Mouse (Mus musculus) forebrain, embryonic 11.5 days (tissue): ENCODE results near the gene Narfl. TPM values are rescaled to one million over a fixed set of nuclear protein-coding genes. Genes with fewer than 3 reads are reported as not detected.

Source experiments
- ATAC-seq: fragments of 200-750 bp; cut with Nextera tagmentation; replicated peaks from 2 replicates; pipeline ENCODE4 v1.8.0; 2017; ENCODE audit warnings: moderate TSS enrichment; ENCODE audit not compliant: low FRiP score
- DNase-seq: peaks from one replicate; pipeline ENCODE4 v3.0.0-alpha.2; 2017; ENCODE audit warnings: low spot score
- H3K27ac ChIP-seq: fragments of 300-500 bp; sonication (generic); 2 replicates; pipeline ENCODE4 v1.5.1; 2014; ENCODE audit warnings: low read depth, low read length
- H3K27me3 ChIP-seq: fragments of 300-500 bp; sonication (generic); 2 replicates; pipeline ENCODE4 v1.6.1; 2014; ENCODE audit warnings: mild to moderate bottlenecking, low read length, mixed read lengths; ENCODE audit not compliant: control insufficient read depth, insufficient read depth
- H3K36me3 ChIP-seq: fragments of 300-500 bp; sonication (generic); 2 replicates; pipeline ENCODE4 v1.6.1; 2014; ENCODE audit warnings: mild to moderate bottlenecking, low read length, moderate library complexity, mixed read lengths; ENCODE audit not compliant: control insufficient read depth, insufficient read depth
- H3K4me1 ChIP-seq: fragments of 300-500 bp; sonication (generic); replicated peaks from 2 replicates; pipeline ENCODE4 v1.6.1; 2014; ENCODE audit warnings: low read length, mixed read lengths; ENCODE audit not compliant: control insufficient read depth, insufficient read depth
- H3K4me2 ChIP-seq: fragments of 300-500 bp; sonication (generic); 2 replicates; pipeline ENCODE4 v1.6.1; 2014; ENCODE audit warnings: low read depth, mild to moderate bottlenecking, low read length, moderate library complexity, mixed read lengths; ENCODE audit not compliant: severe bottlenecking
- H3K4me3 ChIP-seq: fragments of 300-500 bp; sonication (generic); 2 replicates; pipeline ENCODE4 v1.5.1; 2014; ENCODE audit warnings: low read depth, low read length
- H3K9ac ChIP-seq: fragments of 300-500 bp; sonication (generic); 2 replicates; pipeline ENCODE4 v1.6.1; 2014; ENCODE audit warnings: low read length
- H3K9me3 ChIP-seq: fragments of 300-500 bp; sonication (generic); 2 replicates; pipeline ENCODE4 v1.6.1; 2016; ENCODE audit warnings: low read length, mixed read lengths; ENCODE audit not compliant: control insufficient read depth
- WGBS: fragments of 180-500 bp; shearing (Covaris S2); extraction: QIAGEN DNeasy Blood & Tissue Kit; methylation state at CpG from one replicate; pipeline ENCODE4 v1.1.7; 2014; 5-methylcytosine and 5-hydroxymethylcytosine counted together
- polyA plus RNA-seq: library from polyadenylated mRNA; unstranded; fragments of >200 nt; fragmentation: Nextera tagmentation; extraction: Ambion mirVana; gene quantifications from 2 replicates; pipeline ENCODE4 v1.2.1, GENCODE M21; 2014

Narfl gene
- polyA plus RNA-seq, 1 experiment from 2014 or later, result 24.5 TPM

DNA sequence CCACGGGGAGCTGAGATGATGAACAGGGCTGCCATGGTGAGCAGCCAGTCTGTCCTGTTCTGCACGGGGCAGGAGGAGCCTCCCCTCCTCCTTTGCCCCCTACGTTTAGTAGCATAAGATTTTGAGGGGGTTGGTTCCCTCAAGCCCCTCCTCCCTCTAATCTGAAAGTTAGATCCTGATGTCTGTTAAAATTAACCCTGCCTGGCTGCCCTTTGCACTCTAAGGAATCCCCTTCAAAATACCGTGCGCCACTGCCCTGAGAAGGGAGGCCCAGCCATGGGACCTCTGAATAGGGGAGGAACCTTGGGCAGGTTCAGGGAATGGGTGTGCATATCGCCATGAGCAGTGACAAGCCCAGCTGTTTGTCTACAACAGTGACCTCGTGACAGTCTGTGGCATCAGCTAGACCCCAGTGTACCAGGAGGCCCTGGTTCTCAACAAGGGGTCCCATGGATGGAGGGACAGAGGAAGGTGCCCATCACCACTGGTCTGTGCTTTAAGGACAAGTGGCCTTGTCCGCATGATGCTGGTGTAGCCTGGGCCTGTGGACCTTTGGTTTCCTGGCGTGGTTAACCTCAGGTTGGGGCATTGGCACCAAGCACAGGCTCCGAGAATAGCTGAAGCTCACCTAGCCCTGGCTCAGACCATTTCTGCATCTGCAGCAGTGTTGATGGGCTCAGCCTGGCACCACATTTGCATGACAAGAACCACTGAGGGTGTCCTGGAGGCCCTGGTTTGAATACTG, 1.9 kb downstream of the Narfl start:
- Histone ChIP-seq H3K9me3 (no peaks in the 10 kb centered on the region), H3K4me2 (no peak overlapping the region), H3K9ac (no peak overlapping the region), H3K27me3 (no peaks in the 10 kb centered on the region), H3K36me3 (no peaks in the 10 kb centered on the region), H3K27ac (no peak overlapping the region), H3K4me1 (peaks cover 7% of the 10 kb centered on the region; the same call in 1 of the 2 replicates), H3K4me3 (no peak overlapping the region)
- no peak for DNase-seq
- ATAC-seq, result no peak
- 82% methylated on average over 10 of the region's 10 CpGs for WGBS

DNA sequence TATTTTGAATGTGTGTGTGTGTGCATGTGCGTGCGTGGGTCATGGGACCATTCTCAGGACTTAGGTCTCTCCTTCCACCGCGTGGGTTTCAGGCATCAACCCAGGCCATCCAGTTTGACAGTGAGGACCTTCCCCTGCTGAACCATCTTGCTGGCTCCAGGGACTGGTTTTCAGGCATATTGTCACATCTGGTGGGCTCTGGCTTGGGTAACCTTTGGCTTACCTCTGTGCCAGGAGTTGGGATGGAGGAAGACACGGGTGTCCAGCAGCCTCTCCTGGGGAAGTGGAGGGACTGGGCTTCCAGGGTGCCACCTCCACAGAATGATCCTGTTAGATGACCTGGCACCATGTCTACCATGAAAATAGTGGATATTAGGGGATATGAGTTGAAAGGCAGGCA, 4.4 kb downstream of the Narfl start:
- Histone ChIP-seq H3K4me1 (peaks cover 7% of the 10 kb centered on the region; the same call in 1 of the 2 replicates), H3K9me3 (no peaks in the 10 kb centered on the region), H3K4me3 (no peak overlapping the region), H3K4me2 (no peak overlapping the region), H3K27me3 (no peaks in the 10 kb centered on the region), H3K9ac (no peak overlapping the region), H3K36me3 (no peaks in the 10 kb centered on the region), H3K27ac (no peak overlapping the region)
- ATAC-seq (no peak), DNase-seq (no peak)
- 96% methylated on average over 5 of the region's 5 CpGs for WGBS

GRCm38 (mm10) chr17:25781339-25781738, 7.8 kb downstream of the Narfl start:
- H3K9ac ChIP-seq, result no peak overlapping the region
- WGBS, result 80% methylated on average over 6 of the region's 6 CpGs
- H3K9me3 ChIP-seq, result no peaks in the 10 kb centered on the region
- ATAC-seq (no peak), DNase-seq (no peak)
- no peak overlapping the region for H3K27ac ChIP-seq
- peaks cover 10% of the 10 kb centered on the region for H3K4me1 ChIP-seq
- no peak overlapping the region for H3K4me3 ChIP-seq
- no peaks in the 10 kb centered on the region for H3K36me3 ChIP-seq
- H3K27me3 ChIP-seq, result no peaks in the 10 kb centered on the region
- no peak overlapping the region for H3K4me2 ChIP-seq

DNA sequence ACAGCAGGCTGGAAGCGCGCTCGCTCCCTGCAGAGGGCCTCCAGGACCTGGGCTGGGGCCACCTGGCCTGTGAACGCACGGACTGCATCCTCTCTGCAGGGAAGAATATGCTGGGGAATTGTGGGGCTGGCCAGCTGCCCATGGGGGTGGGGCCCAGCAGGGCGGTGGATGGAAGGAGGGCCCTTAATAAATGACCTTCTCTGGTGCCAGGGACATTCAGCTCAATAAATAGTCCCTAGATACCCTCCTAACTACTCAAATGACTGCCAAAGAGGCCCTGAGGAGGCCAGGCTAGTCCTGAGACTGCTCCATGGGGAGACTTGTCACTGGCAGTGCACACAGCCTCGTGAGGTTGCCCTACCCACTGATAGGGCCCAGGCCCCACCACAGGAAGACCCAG, 9.5 kb downstream of the Narfl start:
- H3K4me2 ChIP-seq, result no peak overlapping the region
- H3K4me1 ChIP-seq, result peaks cover 10% of the 10 kb centered on the region
- WGBS, result 83% methylated on average over 7 of the region's 7 CpGs
- H3K27ac ChIP-seq, result no peak overlapping the region
- H3K27me3 ChIP-seq, result no peaks in the 10 kb centered on the region
- no peak overlapping the region; the same call in 1 of the 2 replicates for H3K4me3 ChIP-seq
- peak overlapping the region; percentile 23; the same call in 1 of the 2 replicates for H3K9ac ChIP-seq
- no peaks in the 10 kb centered on the region for H3K9me3 ChIP-seq
- no peak for ATAC-seq
- no peaks in the 10 kb centered on the region; the same call in none of the 2 replicates for H3K36me3 ChIP-seq
- no peak for DNase-seq

- Histone ChIP-seq H3K36me3 (no peaks in the 10 kb centered on the region; the same call in none of the 2 replicates), H3K9ac (peak overlapping the region; percentile 80), H3K27ac (no peak overlapping the region), H3K4me3 (peak overlapping the region; percentile 69), H3K4me2 (peak overlapping the region; percentile 71), H3K9me3 (no peaks in the 10 kb centered on the region), H3K27me3 (no peaks in the 10 kb centered on the region), H3K4me1 (peaks cover 10% of the 10 kb centered on the region)
- no peak for DNase-seq
- WGBS, result 87% methylated on average over 15 of the region's 15 CpGs
- no peak for ATAC-seq
Measured at GRCm38 (mm10) chr17:25783861-25784574, 10.4 kb downstream of the Narfl start.

- ATAC-seq (peak; percentile 86), DNase-seq (peak; percentile 98)
- Histone ChIP-seq H3K4me1 (peaks cover 10% of the 10 kb centered on the region), H3K27ac (peak within 1 kb of the TSS; percentile 91), H3K4me2 (peak within 1 kb of the TSS; percentile 71), H3K9me3 (no peaks in the 10 kb centered on the region), H3K9ac (peak within 1 kb of the TSS; percentile 80), H3K27me3 (no peaks in the 10 kb centered on the region), H3K4me3 (peak within 1 kb of the TSS; percentile 69), H3K36me3 (no peaks in the 10 kb centered on the region; the same call in none of the 2 replicates)
- WGBS, result under 1% methylated on average over 23 of the region's 23 CpGs
Measured at GRCm38 (mm10) chr17:25785281-25785745, 11.7 kb downstream of the Narfl start, which contains the start of gene Haghl. Gene Haghl, minus strand, starts transcription at chr17:25785673.

- H3K27ac ChIP-seq, result peak within 1 kb of the TSS; percentile 91
- H3K4me1 ChIP-seq, result peaks cover 16% of the 10 kb centered on the region
- no peaks in the 10 kb centered on the region for H3K9me3 ChIP-seq
- H3K4me3 ChIP-seq, result peak within 1 kb of the TSS; percentile 69
- peak within 1 kb of the TSS; percentile 80 for H3K9ac ChIP-seq
- no peak for DNase-seq
- no peak for ATAC-seq
- WGBS, result 82% methylated on average over 3 of the region's 3 CpGs
- no peaks in the 10 kb centered on the region for H3K27me3 ChIP-seq
- H3K4me2 ChIP-seq, result peak within 1 kb of the TSS; percentile 71
- no peaks in the 10 kb centered on the region; the same call in none of the 2 replicates for H3K36me3 ChIP-seq
Measured at GRCm38 (mm10) chr17:25786280-25786679, 12.7 kb downstream of the Narfl start, which contains the start of gene Ccdc78. Gene Ccdc78, plus strand, starts transcription at chr17:25786580.

DNA sequence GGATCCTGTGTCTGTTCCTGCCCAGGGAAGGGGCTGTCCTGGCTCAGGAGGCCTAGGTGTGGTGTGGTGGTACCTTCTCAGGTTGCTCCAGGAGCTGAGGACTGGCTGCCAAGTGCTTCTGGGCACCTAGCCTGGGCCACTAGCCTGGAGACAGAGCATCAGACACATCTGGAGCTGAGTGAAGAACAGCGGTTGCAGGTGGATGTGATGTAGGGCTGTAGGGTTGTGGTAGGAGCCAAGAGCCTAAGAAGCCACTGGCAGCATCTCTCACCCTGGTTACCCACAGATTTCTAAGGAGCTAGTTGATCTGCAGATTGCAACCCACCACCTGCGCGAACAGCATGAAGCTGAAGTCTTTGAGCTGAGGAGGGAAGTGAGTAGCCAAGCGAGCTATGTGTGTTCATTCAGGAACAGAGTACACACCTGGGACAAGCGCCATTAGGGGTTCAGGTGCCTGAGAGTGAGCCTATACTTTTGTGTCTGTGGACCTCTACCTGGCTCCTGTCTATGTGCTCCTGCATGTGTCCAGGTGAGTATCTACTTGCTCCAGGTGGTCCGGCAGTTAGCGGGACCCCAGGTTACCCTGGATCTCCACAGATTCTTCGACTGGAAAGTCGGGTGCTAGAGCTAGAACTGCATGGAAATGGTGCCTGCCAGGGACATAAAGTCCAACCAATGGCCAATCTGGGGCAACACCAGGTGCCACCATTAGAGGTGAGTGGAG, 13.4 kb downstream of the Narfl start:
- H3K9ac ChIP-seq, result no peak overlapping the region
- DNase-seq (no peak), ATAC-seq (no peak)
- peaks cover 18% of the 10 kb centered on the region for H3K4me1 ChIP-seq
- no peaks in the 10 kb centered on the region for H3K9me3 ChIP-seq
- no peak overlapping the region for H3K27ac ChIP-seq
- H3K27me3 ChIP-seq, result no peaks in the 10 kb centered on the region
- H3K4me2 ChIP-seq, result no peak overlapping the region
- 89% methylated on average over 9 of the region's 9 CpGs for WGBS
- no peaks in the 10 kb centered on the region; the same call in none of the 2 replicates for H3K36me3 ChIP-seq
- H3K4me3 ChIP-seq, result no peak overlapping the region
